Mouse (Mus musculus) left cerebral cortex, postnatal 14 days (tissue): ENCODE measurements around the gene Mfsd4b4. TPM values are rescaled to one million over a fixed set of nuclear protein-coding genes. Genes with fewer than 3 reads are reported as not detected.
"Not testable (repeated sequence)": the region's sequence is repeated elsewhere in the genome, so short reads cannot be mapped to it uniquely, and the experiment has no call there.

Experiments used
- DNase-seq, 2 experiments: peaks; one replicate each; pipeline ENCODE4 v3.0.0; 2021 to 2022; ENCODE audit warnings: low spot score in 2 of 2, mixed read lengths in 1 of 2
- intact Hi-C: fragments of 180-260 bp; cut with DNase I; formaldehyde crosslinking; loops from one replicate; pipeline ENCODE4 v1.15.1; 2025
- long read RNA-seq, 2 experiments: library from polyadenylated mRNA; stranded (forward); transcript quantifications; one replicate each; pipeline ENCODE4 v2.0.0; 2021
- total RNA-seq, 2 experiments: library from RNA; stranded (reverse); gene quantifications; 2 replicates each; pipeline ENCODE4 v1.2.3; 2021

Mfsd4b4 gene
- total RNA-seq = 1 to 10 TPM; 6.8 to 7.1 TPM
- long read RNA-seq, experiment 1, transcript Mfsd4b4-202 (4 exons, 3,523 nt) = major isoform, 8 of 8 reads
- long read RNA-seq, experiment 1, partial matches to known transcripts = 0 of 8 reads
- long read RNA-seq, experiment 1, other reads (novel, unspliced or antisense) = 0 of 8 reads
- long read RNA-seq, experiment 2, transcript Mfsd4b4-202 (4 exons, 3,523 nt) = major isoform, 5 of 8 reads
- long read RNA-seq, experiment 2, partial matches to known transcripts = 1 of 8 reads
- long read RNA-seq, experiment 2, other reads (novel, unspliced or antisense) = 2 of 8 reads

DNA sequence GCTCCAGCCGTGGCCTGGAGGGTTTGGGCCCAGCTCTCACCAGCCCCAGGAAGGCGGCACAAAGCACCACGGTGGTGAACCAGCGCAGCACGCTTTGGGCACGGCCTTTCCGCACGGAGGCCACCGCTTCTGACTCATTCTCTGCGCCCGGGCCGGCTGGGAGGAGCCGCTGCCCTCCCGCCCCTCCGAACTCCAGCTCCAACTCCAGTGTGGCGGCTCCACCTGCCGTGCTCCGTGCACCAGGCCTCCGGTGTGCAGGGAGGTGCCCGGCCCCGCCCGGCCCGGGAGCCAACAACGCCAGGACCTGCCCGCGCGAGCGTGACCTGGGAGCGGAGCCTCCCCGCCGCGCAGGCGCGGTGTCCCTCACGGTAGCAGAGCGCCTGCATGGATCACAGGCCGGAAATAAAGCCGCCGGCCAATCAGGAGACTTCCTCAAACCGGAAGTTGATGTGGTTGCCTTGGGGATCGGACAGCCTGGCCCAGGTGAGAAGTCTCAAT, at the start of gene Mfsd4b4:
Gene Mfsd4b4 (minus strand): TSS at position 365 of the 498 bp plus-strand sequence.
- DNase-seq = peak; percentile 80 to 85
- intact Hi-C loops = no loop called here

DNA sequence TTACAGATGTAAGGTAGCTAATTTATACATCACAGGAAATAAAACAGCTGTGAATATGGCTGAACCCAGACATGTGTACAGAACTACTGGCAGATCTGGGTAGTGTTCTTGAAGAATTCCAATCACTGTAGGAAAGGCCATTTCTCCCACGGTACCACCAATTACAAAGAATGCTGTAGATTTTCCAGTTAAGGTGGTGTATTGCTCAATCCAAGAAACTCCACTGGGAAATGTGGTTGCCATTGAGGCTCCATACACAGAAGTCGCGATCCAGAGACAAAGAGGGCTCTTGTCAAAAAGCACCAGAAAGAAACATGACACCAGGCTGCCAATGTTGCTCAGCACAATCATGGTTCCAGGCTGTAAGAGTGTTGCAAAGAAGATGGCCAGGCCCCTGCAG, 48.2 kb upstream of the Mfsd4b4 start:
- intact Hi-C loops, DNase-seq: not testable (repeated sequence)

DNA sequence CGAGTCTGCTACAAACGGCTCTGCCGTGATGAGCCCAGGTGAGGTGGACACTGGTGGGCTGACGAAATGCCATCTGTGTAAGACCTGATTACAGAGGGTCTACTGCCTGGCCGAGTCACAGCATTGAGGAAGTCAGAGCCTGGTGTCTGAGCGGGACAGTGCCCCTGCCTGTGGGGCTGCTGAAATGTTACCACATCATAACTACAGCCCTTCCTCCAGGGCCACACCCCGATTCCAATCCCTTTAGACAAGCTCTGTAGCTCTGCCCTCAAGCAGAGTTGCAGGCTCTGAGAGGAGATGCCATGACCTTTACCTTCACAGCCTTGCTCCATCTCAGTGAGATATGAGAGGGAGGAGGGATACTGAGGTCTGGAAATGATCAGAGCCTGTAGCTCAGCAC, 37.5 kb upstream of the Mfsd4b4 start:
- intact Hi-C loops = no loop called here
- DNase-seq = no peak

DNA sequence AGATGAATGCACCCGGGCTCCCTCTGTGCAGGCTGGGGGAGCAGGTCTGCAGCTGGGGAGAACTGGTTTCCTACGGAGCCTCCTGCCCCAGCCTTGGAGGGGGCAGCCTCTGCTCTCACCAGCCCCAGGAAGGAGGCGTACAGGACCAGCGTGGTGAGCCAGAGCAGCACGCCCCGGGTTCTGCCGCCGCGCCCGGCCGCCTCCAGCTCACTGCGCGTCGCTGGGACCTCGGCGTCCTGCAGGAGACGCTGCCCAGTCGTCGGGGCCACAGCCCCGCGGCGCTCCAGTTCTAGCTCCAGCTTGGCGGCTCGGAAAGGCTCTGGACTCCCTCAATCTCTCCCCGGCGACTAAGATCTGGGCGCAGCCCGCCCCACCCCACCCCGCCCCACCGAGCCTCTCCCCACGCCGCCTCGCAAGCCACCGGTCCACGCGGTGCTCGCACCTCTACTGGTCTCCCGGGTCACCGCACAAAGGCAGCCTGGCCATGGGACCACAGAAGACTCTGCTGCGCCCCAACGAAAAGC, 27.6 kb upstream of the Mfsd4b4 start, which contains the start of gene Mfsd4b2:
Gene Mfsd4b2 (minus strand): TSS at position 308 of the 524 bp plus-strand sequence.
- intact Hi-C loops = no loop called here
- DNase-seq = no peak

DNA sequence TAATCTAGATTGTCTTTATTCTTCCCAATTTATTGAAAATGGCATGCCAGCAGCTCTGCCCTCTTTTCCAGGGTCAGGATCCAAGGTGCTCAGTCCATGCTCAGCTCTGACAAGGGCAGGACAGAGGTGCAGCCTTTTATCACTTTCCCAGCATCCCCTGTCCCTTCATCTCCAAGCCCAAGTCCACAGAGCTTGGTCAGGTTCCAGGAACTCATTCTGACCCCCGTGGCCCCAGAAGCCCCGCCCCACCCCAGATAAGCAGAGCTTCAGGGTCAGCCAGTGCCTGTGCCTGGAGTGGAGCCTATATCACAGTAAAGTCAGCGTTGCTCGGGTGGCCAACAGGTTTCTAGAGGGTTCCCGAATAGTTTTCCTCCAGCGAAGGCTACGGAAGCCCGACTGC, 25.5 kb upstream of the Mfsd4b4 start:
- intact Hi-C loops, DNase-seq: not testable (repeated sequence)

DNA sequence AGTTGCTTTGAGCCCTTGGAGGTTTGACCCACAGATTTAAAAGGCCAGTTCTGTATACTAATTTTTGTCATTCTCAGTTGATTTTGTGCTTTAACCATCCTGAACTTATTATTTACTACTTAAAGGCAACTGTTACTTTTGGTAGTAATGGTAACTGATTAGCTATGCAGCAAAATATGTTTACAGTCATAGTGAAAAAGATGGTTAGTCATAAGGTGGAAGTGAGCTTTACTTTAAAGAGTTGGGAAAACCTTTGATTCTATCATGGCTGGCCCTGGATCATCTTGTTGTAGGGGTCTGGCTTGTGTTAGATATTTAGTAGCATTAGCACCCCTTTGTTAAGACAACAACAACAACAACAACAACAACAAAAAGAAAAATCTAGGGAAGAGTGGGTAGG, 13.6 kb upstream of the Mfsd4b4 start:
- intact Hi-C loops = no loop called here
- DNase-seq = no peak

DNA sequence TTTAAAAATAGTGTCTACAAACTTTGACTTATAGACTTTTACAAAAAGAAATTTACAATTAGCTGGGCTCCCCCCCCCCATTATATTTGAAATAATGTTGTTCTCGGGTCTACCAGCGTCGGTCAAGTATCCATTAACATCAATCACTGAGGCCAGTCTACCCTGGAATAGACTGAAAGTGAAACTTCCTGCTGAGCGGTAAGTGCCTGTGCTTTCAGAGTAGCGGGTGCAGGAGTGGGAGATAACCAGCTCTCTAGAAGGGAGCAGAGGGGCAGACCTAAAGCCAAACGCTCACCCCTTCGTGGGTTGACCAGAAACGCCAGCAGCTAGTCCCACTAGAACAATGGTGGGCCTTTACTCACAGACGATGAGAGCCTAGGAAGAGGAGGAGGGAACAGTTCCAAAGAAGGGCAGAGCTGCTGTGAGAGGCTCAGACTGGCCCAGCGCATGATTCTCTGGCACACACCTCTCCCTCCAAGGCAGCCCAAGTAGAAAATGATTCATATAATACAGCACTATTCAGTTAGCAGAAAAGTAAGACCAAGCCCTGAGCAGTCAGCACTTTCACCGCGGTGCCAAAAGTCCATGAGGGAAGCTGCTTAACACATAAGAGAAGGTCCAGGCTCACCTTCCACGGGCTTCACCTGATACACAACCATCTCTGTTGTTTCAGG, 9.9 kb upstream of the Mfsd4b4 start:
- intact Hi-C loops = no loop called here
- DNase-seq = no peak

DNA sequence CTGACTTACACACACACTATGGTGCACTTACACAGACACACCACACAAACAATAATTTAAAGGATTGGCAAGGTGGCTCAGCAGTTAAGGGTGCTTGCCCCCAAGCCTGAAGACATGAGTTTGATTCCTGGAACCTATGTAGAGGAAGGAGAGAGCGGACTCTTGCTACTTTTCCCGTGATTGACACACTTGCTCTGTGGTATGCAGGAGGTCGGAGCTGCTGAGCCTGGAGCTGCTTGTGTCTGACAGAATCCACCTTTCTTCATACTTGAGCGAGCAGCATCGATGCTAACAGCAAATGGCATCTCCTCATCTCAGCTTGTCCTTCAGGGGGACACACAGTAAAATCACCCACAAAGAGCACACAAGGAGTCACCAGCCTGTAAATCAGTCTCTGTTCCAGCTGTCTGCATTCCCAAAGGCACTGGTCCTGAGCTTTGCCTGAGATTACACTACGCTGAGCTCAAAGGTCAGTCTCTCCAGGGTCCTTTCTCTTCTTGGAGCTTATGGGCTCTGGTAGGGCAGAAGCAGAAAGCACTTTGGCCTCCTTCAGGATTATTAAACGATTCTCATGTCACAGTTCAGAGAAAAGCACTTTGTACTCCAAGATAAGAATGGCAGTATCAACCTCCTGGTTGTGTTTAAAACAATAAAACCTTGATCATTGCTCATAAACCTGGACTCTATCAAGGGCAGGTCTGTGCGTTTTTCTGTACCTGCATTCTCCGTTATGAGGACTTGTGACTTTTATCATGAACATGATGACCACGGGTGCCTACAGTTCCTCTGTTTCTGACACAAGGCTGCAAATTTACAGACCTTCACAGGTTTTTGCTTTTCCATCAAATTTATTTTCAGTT, 8.0 kb upstream of the Mfsd4b4 start:
- intact Hi-C loops = no loop called here
- no peak for DNase-seq

DNA sequence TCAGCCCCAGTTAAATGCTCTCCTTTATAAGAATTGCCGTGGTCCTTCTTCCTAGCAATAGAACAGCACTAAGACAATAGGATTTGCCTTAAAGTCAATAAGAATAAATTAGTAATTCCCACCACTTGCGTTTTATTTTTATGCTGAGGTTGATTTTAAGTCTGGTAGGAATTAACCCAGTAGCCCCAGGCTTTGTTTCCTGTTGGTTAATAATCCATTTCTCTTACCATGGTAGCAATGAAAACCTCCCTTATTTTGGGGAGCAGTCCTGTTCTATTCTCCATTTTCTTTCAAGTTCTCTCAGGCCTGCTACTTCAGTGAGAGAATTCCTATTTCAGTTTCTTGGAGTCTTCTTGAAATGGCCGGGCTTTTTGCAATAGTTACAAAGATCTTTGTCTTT, 5.2 kb upstream of the Mfsd4b4 start:
- no peak for DNase-seq
- intact Hi-C loops = no loop called here

DNA sequence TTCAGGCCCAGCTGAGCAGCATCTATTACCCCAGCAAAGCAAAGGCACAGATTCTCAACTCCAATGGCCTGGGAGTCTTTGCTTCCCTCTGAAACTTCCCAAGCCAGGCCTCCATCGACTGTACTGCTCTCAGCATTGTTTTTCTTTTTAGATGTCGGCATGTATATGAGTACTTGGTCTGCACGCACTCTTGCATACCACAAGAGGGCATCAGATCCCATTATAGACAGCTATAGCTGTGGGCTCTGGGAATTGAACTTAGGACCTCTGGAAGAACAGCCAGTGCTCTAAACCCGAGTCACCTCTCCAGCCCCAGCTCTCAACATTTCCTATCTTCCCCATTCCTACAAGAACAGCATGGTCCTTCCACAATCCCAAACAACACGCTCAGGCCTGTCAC, 2.5 kb downstream of the Mfsd4b4 start:
- intact Hi-C loops = no loop called here
- no peak for DNase-seq

DNA sequence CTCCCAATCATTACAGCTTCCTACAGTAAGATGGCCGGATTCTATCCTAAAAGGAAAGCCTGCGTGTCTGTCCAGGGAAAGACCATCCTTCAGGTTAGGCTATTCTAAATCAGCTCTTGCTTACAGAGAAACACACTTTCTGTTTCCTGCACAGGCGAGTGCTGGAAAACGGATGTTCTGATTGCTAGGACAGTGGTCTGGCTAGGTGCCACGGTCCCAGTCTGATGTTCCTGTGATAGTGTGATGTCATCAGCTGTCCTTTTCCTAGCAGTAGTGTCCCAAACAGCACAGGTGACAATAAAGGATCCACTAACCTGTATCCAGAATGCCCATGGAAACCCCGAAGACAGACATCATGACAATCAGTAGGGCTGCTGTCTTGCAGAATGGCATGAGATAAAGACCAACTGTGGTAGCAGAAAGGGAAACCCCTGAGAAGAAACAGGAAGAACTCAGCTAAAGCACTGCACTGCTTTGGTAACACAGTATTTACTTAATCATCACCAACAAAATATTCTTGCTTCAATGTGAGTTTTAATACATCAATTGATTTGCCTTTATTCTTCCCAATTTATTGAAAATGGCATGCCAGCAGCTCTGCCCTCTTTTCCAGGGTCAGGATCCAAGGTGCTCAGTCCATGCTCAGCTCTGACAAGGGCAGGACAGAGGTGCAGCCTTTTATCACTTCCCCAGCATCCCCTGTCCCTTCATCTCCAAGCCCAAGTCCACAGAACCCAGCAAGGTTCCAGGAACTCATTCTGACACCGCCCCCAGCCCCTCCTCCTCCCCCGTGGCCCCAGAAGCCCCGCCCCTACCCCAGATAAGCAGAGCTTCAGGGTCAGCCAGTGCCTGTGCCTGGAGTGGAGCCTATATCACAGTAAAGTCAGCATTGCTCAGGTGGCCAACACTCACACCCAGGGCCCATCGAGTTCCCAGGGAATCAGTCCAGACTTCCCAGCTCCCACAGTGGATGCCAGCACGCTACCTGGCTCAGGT, 5.0 kb downstream of the Mfsd4b4 start:
- intact Hi-C loops = no loop called here
- no peak for DNase-seq

DNA sequence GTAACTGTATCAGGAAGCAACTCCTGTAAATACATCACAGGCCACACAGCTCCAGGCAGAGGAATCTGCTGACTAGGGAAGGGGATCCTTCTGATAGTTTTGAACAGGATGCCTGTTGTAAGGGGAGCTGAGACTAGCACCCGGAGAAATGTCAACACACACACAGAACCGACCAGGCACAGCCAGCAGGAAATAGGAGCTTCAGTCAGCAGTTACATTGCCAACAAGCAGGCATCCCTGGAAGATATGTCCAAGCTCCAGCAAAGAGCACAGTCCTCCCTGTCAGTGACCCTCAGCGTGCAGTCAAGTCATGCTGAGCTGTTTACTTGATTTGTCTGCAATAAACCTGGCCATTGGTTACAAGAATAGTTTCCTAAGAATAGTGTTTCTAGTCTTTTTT, 10.4 kb downstream of the Mfsd4b4 start:
- no peak for DNase-seq
- intact Hi-C loops = no loop called here

DNA sequence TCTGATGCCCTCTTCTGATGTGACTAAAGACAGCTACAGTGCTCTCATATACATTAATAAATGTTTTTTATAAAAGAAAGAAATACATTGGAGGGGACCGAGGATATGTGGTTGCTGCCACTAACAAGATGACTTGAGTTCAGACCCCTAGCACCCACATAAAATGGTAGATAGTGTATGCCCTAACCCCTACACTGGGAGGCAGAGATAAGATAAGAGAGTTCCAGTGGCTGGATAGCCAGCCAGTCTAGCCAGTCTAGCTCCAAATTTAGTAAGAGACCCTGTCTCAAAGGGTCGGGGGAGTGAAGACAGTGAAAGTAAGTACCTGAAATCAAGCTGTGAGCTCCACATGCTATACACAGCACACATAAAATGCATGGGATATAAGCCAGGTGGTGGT, 33.5 kb downstream of the Mfsd4b4 start:
- intact Hi-C loops = no loop called here
- no peak for DNase-seq

DNA sequence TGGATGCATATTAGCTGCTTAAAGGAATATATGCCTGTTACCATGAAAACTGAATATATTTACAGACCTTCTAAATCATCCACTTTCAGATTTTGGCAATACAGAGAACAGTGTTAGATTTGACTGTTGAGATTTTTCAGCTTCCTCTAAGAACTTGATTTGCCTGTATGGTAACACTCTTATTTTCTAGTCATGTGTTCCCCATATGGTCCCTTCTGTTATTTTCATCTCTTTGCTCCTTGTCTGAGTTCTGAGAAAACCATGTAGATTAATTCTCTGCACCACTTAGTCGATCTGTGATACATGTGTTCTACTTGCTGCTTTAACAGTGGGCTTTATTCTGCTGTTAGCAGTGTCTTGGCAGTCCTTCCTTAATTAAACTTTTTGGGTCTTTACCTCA, 56.4 kb downstream of the Mfsd4b4 start:
- DNase-seq = no peak

More for the DNA sequence above, 56.4 kb downstream of the Mfsd4b4 start:
- intact Hi-C loops = loop anchor here (5.0 kb wide), 1 partner anchor 670 kb away; no protein-coding TSS in a partner anchor

Other genes with a start within 250 kb of the Mfsd4b4 start
- gene Rev3l, start 167.1 kb downstream of the Mfsd4b4 start, total RNA-seq = 10 to 100 TPM; 40.9 to 43.3 TPM
- under 1 TPM; 0.19 to 0.33 TPM for gene Mfsd4b2, start 27.7 kb upstream of the Mfsd4b4 start, total RNA-seq
- under 1 TPM in 1 of 2 experiments, not detected in 1; 0.20 TPM for gene Mfsd4b3, start 60.9 kb upstream of the Mfsd4b4 start, total RNA-seq
- under 1 TPM; 0.25 to 0.33 TPM for gene Mfsd4b5, start 87.4 kb upstream of the Mfsd4b4 start, total RNA-seq
- under 1 TPM in 1 of 2 experiments, not detected in 1; 0.80 TPM for gene Mfsd4b1, start 126.0 kb upstream of the Mfsd4b4 start, total RNA-seq
- 1 to 10 TPM; 2.7 to 3.9 TPM for gene Slc16a10, start 243.0 kb upstream of the Mfsd4b4 start, total RNA-seq